Mouse (Mus musculus) lung, postnatal 14 days (tissue): ENCODE results near the gene Sgpl1.

ENCODE experiments used
- DNase-seq: peaks from one replicate; pipeline ENCODE4 v3.0.0; 2021

Gene Sgpl1

GRCm38 (mm10) chr10:61080227-61080930 lies 67.1 kb downstream of the Sgpl1 start:
- DNase-seq, result peak; percentile 58

GRCm38 (mm10) chr10:61075607-61076006 lies 71.9 kb downstream of the Sgpl1 start:
- DNase-seq, result no peak

- no peak for DNase-seq
Measured at GRCm38 (mm10) chr10:61074643-61075042, 72.9 kb downstream of the Sgpl1 start.

GRCm38 (mm10) chr10:61072324-61072723 lies 75.2 kb downstream of the Sgpl1 start:
- DNase-seq, result peak; percentile 50

GRCm38 (mm10) chr10:61069248-61069647 lies 78.3 kb downstream of the Sgpl1 start:
- DNase-seq, result no peak

- peak; percentile 61 for DNase-seq
Measured at GRCm38 (mm10) chr10:61068436-61069192, 78.9 kb downstream of the Sgpl1 start.

GRCm38 (mm10) chr10:61065287-61066005 lies 82.1 kb downstream of the Sgpl1 start:
- no peak for DNase-seq

GRCm38 (mm10) chr10:61064635-61065034 lies 82.9 kb downstream of the Sgpl1 start:
- DNase-seq, result no peak

GRCm38 (mm10) chr10:61063271-61063864 lies 84.1 kb downstream of the Sgpl1 start:
- no peak for DNase-seq

- DNase-seq, result no peak
Measured at GRCm38 (mm10) chr10:61059543-61060110, 87.9 kb downstream of the Sgpl1 start.

- DNase-seq, result no peak
Measured at GRCm38 (mm10) chr10:61059101-61059500, 88.4 kb downstream of the Sgpl1 start.

GRCm38 (mm10) chr10:61056661-61057060 lies 90.8 kb downstream of the Sgpl1 start:
- DNase-seq, result no peak

- peak; percentile 79 for DNase-seq
Measured at GRCm38 (mm10) chr10:61051993-61052613, 95.4 kb downstream of the Sgpl1 start.
